Mouse (Mus musculus) olfactory bulb, adult 2 months (tissue): ENCODE measurements around the gene Aimp1.

Experiments used
- CTCF ChIP-seq: fragments of 200-500 bp; IDR thresholded peaks from 2 replicates; pipeline ENCODE4 v1.5.1; 2012; ENCODE audit warnings: low read depth, mild to moderate bottlenecking, low read length, moderate library complexity; ENCODE audit not compliant: insufficient read depth
- POLR2A ChIP-seq: fragments of 200-500 bp; IDR thresholded peaks from 2 replicates; pipeline ENCODE4 v1.6.1; 2012; ENCODE audit warnings: mild to moderate bottlenecking, low read depth, low read length, moderate library complexity; ENCODE audit not compliant: insufficient read depth

DNA sequence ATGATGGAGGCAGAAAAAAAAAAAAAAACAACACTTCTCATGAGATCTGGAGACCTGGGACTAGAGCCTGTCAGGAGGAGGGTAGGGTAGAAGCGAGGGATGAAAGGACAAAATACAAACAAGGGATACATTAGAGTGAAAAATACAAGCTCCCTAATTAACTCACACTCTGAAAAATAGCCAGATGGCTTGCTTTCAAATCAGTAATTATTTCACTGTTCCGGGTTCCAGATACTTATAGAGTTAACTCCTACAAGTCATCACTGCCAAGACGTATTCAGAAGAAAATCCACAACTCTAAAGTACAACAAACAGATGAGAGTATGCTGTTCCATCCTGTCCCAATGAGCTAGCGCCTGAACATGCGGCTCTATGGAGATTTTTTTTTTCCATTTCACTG, 34.0 kb downstream of the Aimp1 start:
- TF ChIP-seq CTCF (no peak), POLR2A (no peak)
